ENCODE assay signal across 8 mouse cellular contexts in the genomic region with DNA sequence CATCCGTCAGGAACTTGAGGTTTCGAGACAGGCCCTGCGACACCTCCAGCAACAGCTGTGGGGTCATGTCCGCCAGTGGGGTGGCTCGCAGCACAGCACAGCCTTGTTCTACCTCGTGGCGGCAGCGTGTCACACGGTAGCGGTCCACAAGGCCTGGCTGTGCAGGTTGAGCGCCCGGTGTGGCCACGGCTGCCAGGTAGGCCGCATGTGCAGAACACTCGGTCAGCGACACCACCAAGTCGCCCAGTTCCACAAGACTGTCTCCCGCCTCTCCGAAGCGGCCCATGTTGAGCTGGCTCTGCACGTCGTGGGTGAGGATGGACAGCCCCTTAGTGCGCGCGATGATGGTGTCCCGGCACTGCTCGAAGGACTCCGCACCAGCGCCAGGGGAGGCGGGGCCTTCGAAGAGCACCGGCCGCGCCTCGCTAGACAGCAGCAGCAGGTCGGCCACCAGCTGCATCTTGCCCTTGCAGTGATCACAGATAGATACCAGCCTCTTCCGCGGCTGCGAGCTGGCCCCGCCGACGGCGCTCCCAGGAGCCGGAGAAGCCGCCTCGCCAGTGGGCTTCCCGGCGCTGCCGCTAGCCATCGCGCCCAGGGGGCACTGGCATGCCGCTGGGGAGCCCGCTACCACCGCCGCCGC. TPM values are rescaled to one million over a fixed set of nuclear protein-coding genes. Genes with fewer than 3 reads are reported as not detected.
DNase-seq lines count a peak whose midpoint lies in the region; ATAC-seq and TF ChIP-seq lines count a peak whose summit lies in the region.

No protein-coding gene starts in this region.

- TF ChIP-seq CTCF in E14TG2a.4 (conservative IDR thresholded peaks at IDR 0.05; ENCODE audit: low read length): no peak

- no peaks in the 10 kb centered on the region for H3K9me3 ChIP-seq in E14TG2a.4 (ENCODE audit: low read length)
- H3K9me3 ChIP-seq in embryonic facial prominence, embryonic 12.5 days: no peaks in the 10 kb centered on the region
- no peaks in the 10 kb centered on the region for H3K9me3 ChIP-seq in heart, embryonic 10.5 days
- peaks cover 3% of the 10 kb centered on the region; the same call in 1 of the 2 replicates for H3K9me3 ChIP-seq in kidney, embryonic 15.5 days (replicated peaks)
- no peaks in the 10 kb centered on the region for H3K9me3 ChIP-seq in liver, embryonic 15.5 days (replicated peaks)
- 0 out of 2 replicates have a peak, but pooled peaks cover 3% of the 10 kb centered on the region for H3K9me3 ChIP-seq in neural tube, embryonic 13.5 days

- H3K4me1 ChIP-seq in E14TG2a.4 (replicated peaks; ENCODE audit: low read depth, low read length): peaks cover 65% of the 10 kb centered on the region
- H3K4me1 ChIP-seq in embryonic facial prominence, embryonic 12.5 days: peaks cover 48% of the 10 kb centered on the region
- peaks cover 56% of the 10 kb centered on the region for H3K4me1 ChIP-seq in heart, embryonic 10.5 days
- peaks cover 52% of the 10 kb centered on the region for H3K4me1 ChIP-seq in kidney, embryonic 15.5 days
- peaks cover 83% of the 10 kb centered on the region for H3K4me1 ChIP-seq in liver, embryonic 15.5 days (replicated peaks)
- peaks cover 63% of the 10 kb centered on the region for H3K4me1 ChIP-seq in neural tube, embryonic 13.5 days (replicated peaks)

- peak overlapping the region; percentile 91 for H3K4me2 ChIP-seq in embryonic facial prominence, embryonic 12.5 days (replicated peaks)
- H3K4me2 ChIP-seq in kidney, embryonic 15.5 days: peak overlapping the region; percentile 88
- peak overlapping the region; percentile 96 for H3K4me2 ChIP-seq in liver, embryonic 15.5 days
- H3K4me2 ChIP-seq in neural tube, embryonic 13.5 days: peak overlapping the region; percentile 90

- DNase-seq in adrenal gland, postnatal 10 days: peak; percentile 81
- peak; percentile 89 for DNase-seq in heart, embryonic 10.5 days (ENCODE audit: low spot score)
- DNase-seq in thymus, postnatal 25 days: peak; percentile 8

- peak; percentile 28; the same call in 1 of the 2 replicates for ATAC-seq in embryonic facial prominence, embryonic 12.5 days (ENCODE audit: insufficient number of reproducible peaks, insufficient read depth, low FRiP score, low TSS enrichment)
- ATAC-seq in kidney, embryonic 15.5 days (replicated peaks; ENCODE audit: low FRiP score): peak; percentile 52
- ATAC-seq in liver, embryonic 15.5 days (ENCODE audit: insufficient read depth): peak; percentile 30
- peak; percentile 21 for ATAC-seq in neural tube, embryonic 13.5 days (ENCODE audit: low read depth)

- WGBS in embryonic facial prominence, embryonic 12.5 days: 18% methylated on average over 56 of the region's 56 CpGs
- 14% methylated on average over 56 of the region's 56 CpGs for WGBS in heart, embryonic 10.5 days
- 17% methylated on average over 54 of the region's 56 CpGs for whole genome bisulfite sequencing in kidney, embryonic 15.5 days
- 20% methylated on average over 56 of the region's 56 CpGs for WGBS in liver, embryonic 15.5 days (ENCODE audit: insufficient replicate concordance)
- WGBS in neural tube, embryonic 13.5 days: 21% methylated on average over 54 of the region's 56 CpGs

- H3K27ac ChIP-seq in embryonic facial prominence, embryonic 12.5 days: peak overlapping the region; percentile 97
- H3K27ac ChIP-seq in heart, embryonic 10.5 days: peak overlapping the region; percentile 100
- peak overlapping the region; percentile 98 for H3K27ac ChIP-seq in kidney, embryonic 15.5 days
- H3K27ac ChIP-seq in liver, embryonic 15.5 days (replicated peaks): peak overlapping the region; percentile 99
- peak overlapping the region; percentile 95 for H3K27ac ChIP-seq in neural tube, embryonic 13.5 days (replicated peaks)

- H3K27me3 ChIP-seq in E14TG2a.4 (ENCODE audit: insufficient read depth, low read length): no peaks in the 10 kb centered on the region
- H3K27me3 ChIP-seq in embryonic facial prominence, embryonic 12.5 days: no peaks in the 10 kb centered on the region
- H3K27me3 ChIP-seq in heart, embryonic 10.5 days (ENCODE audit: insufficient read depth, poor library complexity, severe bottlenecking): no peaks in the 10 kb centered on the region
- H3K27me3 ChIP-seq in kidney, embryonic 15.5 days: no peaks in the 10 kb centered on the region
- no peaks in the 10 kb centered on the region for H3K27me3 ChIP-seq in liver, embryonic 15.5 days
- H3K27me3 ChIP-seq in neural tube, embryonic 13.5 days: no peaks in the 10 kb centered on the region

- H3K36me3 ChIP-seq in E14TG2a.4 (ENCODE audit: insufficient read depth, low read length): peaks cover 25% of the 10 kb centered on the region
- peaks cover 11% of the 10 kb centered on the region for H3K36me3 ChIP-seq in embryonic facial prominence, embryonic 12.5 days
- peaks cover 15% of the 10 kb centered on the region for H3K36me3 ChIP-seq in heart, embryonic 10.5 days
- H3K36me3 ChIP-seq in kidney, embryonic 15.5 days: peaks cover 19% of the 10 kb centered on the region
- peaks cover 48% of the 10 kb centered on the region for H3K36me3 ChIP-seq in liver, embryonic 15.5 days (replicated peaks)
- H3K36me3 ChIP-seq in neural tube, embryonic 13.5 days: peaks cover 11% of the 10 kb centered on the region

- H3K4me3 ChIP-seq in E14TG2a.4 (replicated peaks; ENCODE audit: low read length): peak overlapping the region; percentile 89
- H3K4me3 ChIP-seq in embryonic facial prominence, embryonic 12.5 days: peak overlapping the region; percentile 86
- peak overlapping the region; percentile 95 for H3K4me3 ChIP-seq in heart, embryonic 10.5 days
- peak overlapping the region; percentile 79 for H3K4me3 ChIP-seq in kidney, embryonic 15.5 days (replicated peaks)
- peak overlapping the region; percentile 98 for H3K4me3 ChIP-seq in liver, embryonic 15.5 days (replicated peaks)
- H3K4me3 ChIP-seq in neural tube, embryonic 13.5 days: peak overlapping the region; percentile 87

- H3K9ac ChIP-seq in embryonic facial prominence, embryonic 12.5 days: peak overlapping the region; percentile 96
- peak overlapping the region; percentile 81 for H3K9ac ChIP-seq in kidney, embryonic 15.5 days
- peak overlapping the region; percentile 99 for H3K9ac ChIP-seq in liver, embryonic 15.5 days
- peak overlapping the region; percentile 96 for H3K9ac ChIP-seq in neural tube, embryonic 13.5 days

RNA-seq across cellular contexts. Expression of gene Tlnrd1, which starts 1.4 kb away (rescaled TPM):
- 10 to 100 TPM; 19.4 to 21.3 TPM for total RNA-seq in adrenal gland, postnatal 10 days (2021)
- polyA plus RNA-seq in embryonic facial prominence, embryonic 12.5 days (2016; fragmentation: Nextera tagmentation; extraction: Ambion mirVana): 29.3 and 29.8 TPM in 2 replicates
- polyA plus RNA-seq in heart, embryonic 10.5 days (2016; fragmentation: Nextera tagmentation; extraction: Ambion mirVana): 12.5 and 20.4 TPM in 2 replicates
- 10.4 and 11.0 TPM in 2 replicates for polyA plus RNA-seq in kidney, embryonic 15.5 days (2015; fragmentation: Nextera tagmentation; extraction: Ambion mirVana)
- 11.1 and 13.4 TPM in 2 replicates for polyA plus RNA-seq in liver, embryonic 15.5 days (2015; fragmentation: Nextera tagmentation; extraction: Ambion mirVana)
- polyA plus RNA-seq in neural tube, embryonic 13.5 days (2015; fragmentation: Nextera tagmentation; extraction: Ambion mirVana): 10.1 and 11.2 TPM in 2 replicates

RNA-seq across cellular contexts. Expression of gene Mesd, which starts 1.5 kb away (rescaled TPM):
- total RNA-seq in adrenal gland, postnatal 10 days (2021): 10 to 100 TPM; 80.5 to 82.5 TPM
- polyA plus RNA-seq in embryonic facial prominence, embryonic 12.5 days (2016; fragmentation: Nextera tagmentation; extraction: Ambion mirVana): 111 and 113 TPM in 2 replicates
- 93.8 and 103 TPM in 2 replicates for polyA plus RNA-seq in heart, embryonic 10.5 days (2016; fragmentation: Nextera tagmentation; extraction: Ambion mirVana)
- polyA plus RNA-seq in kidney, embryonic 15.5 days (2015; fragmentation: Nextera tagmentation; extraction: Ambion mirVana): 115 and 119 TPM in 2 replicates
- 41.7 and 46.9 TPM in 2 replicates for polyA plus RNA-seq in liver, embryonic 15.5 days (2015; fragmentation: Nextera tagmentation; extraction: Ambion mirVana)
- 71.8 and 90.6 TPM in 2 replicates for polyA plus RNA-seq in neural tube, embryonic 13.5 days (2015; fragmentation: Nextera tagmentation; extraction: Ambion mirVana)

Comparison
In these comparisons a context has a peak if more than half of its experiments do, and no peak if none do; other contexts are left out.
1. Peak in every context shown above with its lines: DNase-seq, ATAC-seq, H3K4me3 ChIP-seq and H3K27ac ChIP-seq.
2. DNase-seq: peak in every context shown above with its lines; median percentile 89 in heart, embryonic 10.5 days; 81 in adrenal gland, postnatal 10 days; 8 in thymus, postnatal 25 days.